Mouse (Mus musculus) ES-E14 (cell line): ENCODE measurements around the gene Smyd2. TPM values are rescaled to one million over a fixed set of nuclear protein-coding genes. Genes with fewer than 3 reads are reported as not detected.
A peak's percentile ranks its signal among the peaks of the same experiment; 100 is the strongest.

Experiments
- DNase-seq: peaks from one replicate; pipeline ENCODE4 v3.0.0-alpha.2; 2013; ENCODE audit warnings: low read depth, low spot score
- H3K27ac ChIP-seq: 2 replicates; pipeline ENCODE4 v1.5.1; 2012; ENCODE audit warnings: low read depth, mild to moderate bottlenecking, low read length, moderate library complexity, mixed read lengths; ENCODE audit not compliant: poor library complexity, insufficient read depth, severe bottlenecking
- H3K36me3 ChIP-seq: 2 replicates; pipeline ENCODE4 v1.6.1; 2012; ENCODE audit warnings: mild to moderate bottlenecking, low read length, moderate library complexity, mixed read lengths; ENCODE audit not compliant: control insufficient read depth, poor library complexity, insufficient read depth, severe bottlenecking
- H3K4me1 ChIP-seq, 2 experiments: fragments of 150-350 bp in 1 of 2; sonication (generic) in 1 of 2; 2 replicates each; pipeline ENCODE4 v1.6.1; 2012; ENCODE audit warnings: low read length in 2 of 2, mild to moderate bottlenecking in 1 of 2, mixed read lengths in 1 of 2; ENCODE audit not compliant: control insufficient read depth in 2 of 2, insufficient read depth in 2 of 2, poor library complexity in 1 of 2
- H3K4me3 ChIP-seq, 2 experiments: fragments of 150-350 bp in 1 of 2; sonication (generic) in 1 of 2; 2 replicates each; pipeline ENCODE4 v1.5.1; 2012; ENCODE audit warnings: low read length in 2 of 2, low read depth in 1 of 2, mild to moderate bottlenecking in 1 of 2, mixed read lengths in 1 of 2; ENCODE audit not compliant: insufficient read depth in 1 of 2, poor library complexity in 1 of 2, severe bottlenecking in 1 of 2
- H3K9ac ChIP-seq: 2 replicates; pipeline ENCODE4 v1.6.1; 2012; ENCODE audit warnings: low read depth, mild to moderate bottlenecking, low read length, mixed read lengths; ENCODE audit not compliant: poor library complexity, insufficient read depth, severe bottlenecking
- H3K9me3 ChIP-seq: fragments of 150-350 bp; sonication (generic); 2 replicates; pipeline ENCODE4 v1.6.1; 2012; ENCODE audit warnings: low read depth, mild to moderate bottlenecking, low read length; ENCODE audit not compliant: control insufficient read depth, insufficient read depth
- CHD2 ChIP-seq: IDR thresholded peaks from 2 replicates; pipeline ENCODE4 v1.6.1; 2014; ENCODE audit warnings: mild to moderate bottlenecking, low read depth, low read length, inconsistent platforms
- HCFC1 ChIP-seq: IDR thresholded peaks from 2 replicates; pipeline ENCODE4 v1.6.1; 2012; ENCODE audit warnings: low read length, inconsistent platforms, borderline replicate concordance; ENCODE audit not compliant: insufficient read depth
- MAFK ChIP-seq: IDR thresholded peaks from 2 replicates; pipeline ENCODE4 v1.6.1; 2014; ENCODE audit warnings: mild to moderate bottlenecking, low read depth, low read length, inconsistent platforms; ENCODE audit not compliant: insufficient read depth
- ZC3H11A ChIP-seq: IDR thresholded peaks from 2 replicates; pipeline ENCODE4 v1.6.1; 2012; ENCODE audit warnings: low read depth, mild to moderate bottlenecking, inconsistent platforms, low read length, borderline replicate concordance
- ZNF384 ChIP-seq: IDR thresholded peaks from 2 replicates; pipeline ENCODE4 v1.6.1; 2012; ENCODE audit warnings: low read depth, low read length, inconsistent platforms
- in situ Hi-C, 2 experiments: fragments of 600-800 bp; cut with MboI; formaldehyde crosslinking; loops; one replicate each; pipeline ENCODE4 v1.15.1; 2025; ENCODE audit warnings: low sequenced_read_pairs in 2 of 2, inconsistent platforms in 1 of 2; ENCODE audit not compliant: unreplicated experiment in 2 of 2
- total RNA-seq: library from RNA; depleted of rRNA; stranded (reverse); fragments of 300-350 nt; gene quantifications from 2 replicates; pipeline ENCODE4 v1.2.3, GENCODE M21; 2012; rRNA removed

Gene Smyd2
- 50.4 and 64.4 TPM in 2 replicates for total RNA-seq

GRCm38 (mm10) chr1:189921818-189922592 lies at the start of gene Smyd2:
Gene Smyd2 (minus strand): TSS chr1:189922363.
- Histone ChIP-seq H3K4me1 (peaks cover 10 to 12% of the 10 kb centered on the region in 2 experiments; a peak in 3 of 4 replicates), H3K36me3 (no peaks in the 10 kb centered on the region), H3K9ac (peak within 1 kb of the TSS; percentile 69), H3K27ac (no peak within 1 kb of the TSS), H3K9me3 (no peaks in the 10 kb centered on the region), H3K4me3 (peak within 1 kb of the TSS; percentile 59 to 75)
- in situ Hi-C loops: no loop called here
- no peak for TF ChIP-seq HCFC1
- no peak for TF ChIP-seq ZC3H11A
- TF ChIP-seq CHD2: no peak
- no peak for TF ChIP-seq MAFK
- TF ChIP-seq ZNF384: no peak
- peak; percentile 53 for DNase-seq

DNA sequence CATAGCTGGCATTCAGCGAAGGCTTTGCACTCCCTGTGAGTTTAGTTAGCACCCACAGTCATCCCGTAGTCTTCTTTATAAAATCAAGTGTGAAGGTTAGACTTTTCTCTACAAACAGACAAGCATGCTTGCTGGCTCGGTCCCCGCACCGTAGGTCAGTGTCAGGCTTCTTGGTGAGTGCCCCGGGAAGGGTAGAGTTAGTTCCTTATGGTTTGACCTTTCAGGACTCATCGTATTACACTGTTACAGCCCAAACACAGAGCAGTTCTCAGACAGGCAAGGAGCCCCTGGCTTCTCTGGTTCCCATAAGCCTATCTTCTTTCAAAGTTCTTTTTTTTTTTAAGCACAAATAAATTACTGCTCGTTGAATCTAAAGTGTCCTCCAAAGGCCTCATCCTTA lies 48.2 kb upstream of the Smyd2 start:
- Histone ChIP-seq H3K36me3 (no peaks in the 10 kb centered on the region), H3K27ac (no peak overlapping the region), H3K4me3 (no peak overlapping the region), H3K9me3 (no peaks in the 10 kb centered on the region), H3K4me1 (no peaks in the 10 kb centered on the region), H3K9ac (no peak overlapping the region)
- no peak for DNase-seq
- in situ Hi-C loops: loop anchor here in 1 of 2 experiments (10.0 kb wide), 1 partner anchor 86 kb away; no protein-coding TSS in a partner anchor
- no peak for TF ChIP-seq MAFK
- TF ChIP-seq HCFC1: no peak
- TF ChIP-seq CHD2: no peak
- no peak for TF ChIP-seq ZC3H11A
- no peak for TF ChIP-seq ZNF384

DNA sequence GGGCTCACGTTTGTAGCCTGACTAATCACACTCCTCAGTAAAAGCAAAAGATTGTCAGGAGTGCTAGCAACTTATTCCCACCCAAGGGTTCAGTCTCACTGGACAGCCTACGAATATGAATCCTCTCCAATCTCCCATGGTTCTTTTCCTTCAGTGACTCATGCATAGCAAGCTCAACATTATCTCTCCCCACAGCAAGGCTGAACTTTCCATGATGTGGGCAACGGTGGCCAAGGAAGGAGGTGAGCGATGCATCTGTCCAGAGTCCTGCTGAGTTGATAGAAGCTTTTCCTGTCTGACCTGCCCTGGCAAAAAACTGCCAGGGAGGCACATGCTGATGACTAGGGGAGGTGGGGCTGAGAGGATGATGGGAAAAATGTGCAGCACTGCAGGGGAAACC lies 45.9 kb upstream of the Smyd2 start:
- Histone ChIP-seq H3K4me1 (no peaks in the 10 kb centered on the region), H3K36me3 (no peaks in the 10 kb centered on the region), H3K9me3 (no peaks in the 10 kb centered on the region), H3K9ac (no peak overlapping the region), H3K4me3 (no peak overlapping the region), H3K27ac (no peak overlapping the region)
- no peak for DNase-seq
- TF ChIP-seq ZC3H11A (no peak), CHD2 (no peak), HCFC1 (no peak), ZNF384 (no peak), MAFK (no peak)
- in situ Hi-C loops: no loop called here

- H3K27ac ChIP-seq: no peak overlapping the region
- H3K36me3 ChIP-seq: no peaks in the 10 kb centered on the region
- no peak for TF ChIP-seq MAFK
- TF ChIP-seq ZNF384: no peak
- no peak for TF ChIP-seq CHD2
- no peak for TF ChIP-seq ZC3H11A
- no peak for TF ChIP-seq HCFC1
- H3K4me1 ChIP-seq: no peaks in the 10 kb centered on the region
- no peak overlapping the region for H3K4me3 ChIP-seq
- H3K9me3 ChIP-seq: no peaks in the 10 kb centered on the region
- no peak for DNase-seq
- H3K9ac ChIP-seq: no peak overlapping the region
- in situ Hi-C loops: no loop called here
Measured at GRCm38 (mm10) chr1:189960481-189960880, 38.3 kb upstream of the Smyd2 start.

- H3K9ac ChIP-seq: no peak overlapping the region
- DNase-seq: no peak
- H3K36me3 ChIP-seq: no peaks in the 10 kb centered on the region
- TF ChIP-seq HCFC1 (no peak), ZC3H11A (no peak), MAFK (no peak), CHD2 (no peak), ZNF384 (no peak)
- in situ Hi-C loops: no loop called here
- no peak overlapping the region for H3K4me3 ChIP-seq
- no peak overlapping the region for H3K27ac ChIP-seq
- H3K4me1 ChIP-seq: no peaks in the 10 kb centered on the region
- H3K9me3 ChIP-seq: no peaks in the 10 kb centered on the region
Measured at GRCm38 (mm10) chr1:189959802-189960201, 37.6 kb upstream of the Smyd2 start.
